Mouse (Mus musculus): ENCODE data around the gene Apoh. TPM values are rescaled to one million over a fixed set of nuclear protein-coding genes. Genes with fewer than 3 reads are reported as not detected.

Apoh gene
- polyA plus RNA-seq, 1 experiment, result 2.3 TPM

DNA sequence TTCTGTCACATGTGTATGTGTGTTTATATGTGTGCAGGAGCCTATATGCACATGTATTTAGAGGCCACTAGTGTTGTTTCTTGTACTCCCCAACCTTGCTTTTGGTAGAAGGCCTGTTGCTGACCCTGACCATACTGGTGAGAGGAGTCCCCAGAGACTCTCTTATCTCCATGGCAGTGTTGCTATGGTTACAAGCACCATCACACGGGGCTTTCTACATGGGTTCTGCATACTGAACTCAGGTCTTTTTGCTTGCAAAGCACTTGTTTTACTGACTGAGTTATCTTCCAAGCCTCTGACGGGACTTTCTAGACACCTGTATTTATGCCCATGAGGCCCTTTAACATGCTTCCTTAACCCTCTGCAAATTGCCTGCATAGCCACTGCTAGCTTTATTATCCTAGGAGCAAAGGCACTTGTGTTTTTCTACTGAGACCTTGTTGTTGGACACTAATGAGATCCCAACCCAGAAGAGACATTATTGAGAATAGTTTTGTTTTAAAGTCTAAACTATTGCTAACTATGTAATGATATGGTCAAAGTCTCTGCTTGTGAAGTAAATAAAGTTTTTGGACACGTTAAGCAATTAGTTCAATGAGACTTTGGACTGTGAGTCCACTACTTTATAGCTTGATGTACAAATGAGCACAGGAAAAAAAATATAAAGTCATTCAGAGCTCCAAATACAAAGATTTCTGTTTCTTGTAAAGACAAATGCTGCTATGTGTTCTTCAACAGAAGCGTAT, 41.9 kb downstream of the Apoh start:
- Histone ChIP-seq H3K27ac (replicated peaks; ENCODE audit: low read depth, low read length) (no peak overlapping the region), H3K4me1 (ENCODE audit: control insufficient read depth, insufficient read depth, insufficient read length, low read length) (no peaks in the 10 kb centered on the region), H3K4me3 (ENCODE audit: insufficient read depth, low read depth, low read length) (no peak overlapping the region)

DNA sequence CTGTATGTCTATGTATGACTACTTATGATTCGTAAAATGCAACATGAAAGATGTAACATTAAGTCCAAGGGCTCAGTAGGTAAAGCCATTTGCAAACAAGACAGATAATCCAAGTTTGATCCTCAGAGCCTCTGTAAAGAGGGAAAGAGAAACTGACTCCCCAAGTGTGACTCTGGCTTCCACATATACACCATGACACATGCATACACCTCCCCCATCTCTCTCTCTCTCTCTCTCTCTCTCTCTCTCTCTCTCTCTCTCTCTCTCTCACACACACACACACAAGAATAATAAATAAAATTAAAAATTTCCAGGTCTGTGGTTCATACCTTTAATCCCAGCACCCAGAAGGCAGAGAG, 42.5 kb downstream of the Apoh start:
- Histone ChIP-seq H3K4me3 (ENCODE audit: insufficient read depth, low read depth, low read length) (no peak overlapping the region), H3K27ac (replicated peaks; ENCODE audit: low read depth, low read length) (no peak overlapping the region), H3K4me1 (ENCODE audit: control insufficient read depth, insufficient read depth, insufficient read length, low read length) (no peaks in the 10 kb centered on the region)

DNA sequence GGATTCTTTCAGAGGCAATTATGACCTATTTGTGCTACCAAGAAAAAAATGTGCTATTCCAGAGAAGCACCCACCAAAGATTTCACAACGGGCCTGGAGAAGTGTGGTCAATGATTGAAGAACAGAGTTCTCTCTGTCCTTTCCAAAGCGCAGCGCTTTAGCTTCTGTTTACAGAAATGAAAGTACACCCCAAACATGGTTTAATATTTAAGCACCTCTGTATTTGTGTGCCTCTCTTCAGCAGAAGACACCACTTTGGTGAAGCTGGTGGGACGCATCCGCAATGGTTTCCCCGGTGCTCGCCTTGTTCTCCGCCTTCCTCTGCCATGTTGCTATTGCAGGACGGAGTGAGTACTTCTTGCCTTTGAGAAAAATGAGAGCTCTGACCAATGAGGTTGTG, 51.9 kb downstream of the Apoh start:
- no peak overlapping the region for H3K27ac ChIP-seq (replicated peaks; ENCODE audit: low read depth, low read length)
- no peak overlapping the region for H3K4me3 ChIP-seq (ENCODE audit: insufficient read depth, low read depth, low read length)
- H3K4me1 ChIP-seq (ENCODE audit: control insufficient read depth, insufficient read depth, insufficient read length, low read length), result no peaks in the 10 kb centered on the region

DNA sequence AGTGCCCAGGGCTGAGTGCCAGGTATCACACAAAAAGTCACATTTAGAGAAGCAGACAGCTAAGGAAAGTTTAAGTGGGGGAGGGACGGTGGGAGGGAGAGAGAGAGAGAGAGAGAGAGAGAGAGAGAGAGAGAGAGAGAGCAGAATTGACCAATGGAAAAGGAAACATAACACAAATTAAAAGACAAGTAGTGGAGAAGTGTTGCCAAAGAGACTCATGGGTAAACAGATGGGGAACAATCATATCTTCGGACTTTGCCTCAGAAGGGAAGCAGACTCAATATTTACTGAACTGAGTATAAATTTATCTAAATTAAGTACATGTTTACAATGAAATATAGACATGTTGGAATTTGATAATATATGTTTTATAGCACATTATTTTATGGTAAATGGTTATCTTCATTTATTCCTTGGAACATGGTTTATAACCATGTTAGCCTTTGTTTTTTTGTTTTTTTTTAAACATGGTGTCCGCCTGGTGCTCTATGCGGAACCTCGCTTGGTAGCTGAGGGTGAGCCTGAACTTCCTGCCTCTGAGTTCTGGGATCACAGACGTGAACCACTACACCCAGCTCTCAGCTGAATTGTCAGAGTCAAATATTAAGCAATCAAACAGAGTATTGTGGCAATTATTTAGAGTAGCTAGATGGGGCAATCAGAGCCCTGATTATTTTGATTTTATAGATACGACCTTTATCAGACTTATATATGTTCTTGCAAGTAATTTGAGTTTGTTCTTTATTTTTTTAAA, 53.1 kb downstream of the Apoh start:
- no peak overlapping the region for H3K27ac ChIP-seq (replicated peaks; ENCODE audit: low read depth, low read length)
- H3K4me1 ChIP-seq (ENCODE audit: control insufficient read depth, insufficient read depth, insufficient read length, low read length), result no peaks in the 10 kb centered on the region
- no peak overlapping the region for H3K4me3 ChIP-seq (ENCODE audit: insufficient read depth, low read depth, low read length)

DNA sequence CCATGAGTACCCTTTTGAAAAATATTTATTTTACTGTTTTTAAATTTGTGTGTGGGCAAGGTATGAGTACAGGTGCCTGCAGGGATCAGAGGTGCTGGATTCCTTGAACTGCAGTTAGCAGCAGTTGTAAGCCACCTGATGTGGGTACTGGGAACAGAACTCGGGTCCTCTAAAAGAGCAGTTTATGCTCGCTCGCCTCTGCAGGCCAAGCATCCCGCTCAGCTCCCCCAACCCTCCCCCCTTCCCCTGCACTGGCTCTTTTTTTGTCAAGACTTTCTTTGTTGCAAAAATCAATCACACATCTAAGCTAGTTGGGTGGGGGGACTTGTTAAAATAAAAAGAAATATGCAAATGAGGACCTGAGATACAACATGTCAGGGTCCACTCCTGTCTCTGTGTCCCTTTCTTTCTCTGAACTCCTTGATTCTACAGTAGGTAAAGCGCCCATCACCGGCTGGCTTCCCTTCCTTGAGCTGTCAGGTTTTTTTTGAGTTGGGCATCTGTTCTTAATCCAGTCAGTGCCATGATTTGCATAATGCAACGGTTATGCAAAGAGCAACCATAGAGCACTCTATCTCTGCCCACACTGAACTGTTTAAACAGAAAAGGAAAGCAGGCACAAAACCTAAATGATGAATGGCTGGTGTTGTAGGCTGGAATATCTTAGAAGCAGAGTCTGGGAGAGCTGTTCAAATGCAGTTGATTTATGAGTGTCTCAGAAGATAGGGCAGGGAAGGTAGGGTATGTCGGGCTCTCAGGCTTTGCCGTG, 66.9 kb downstream of the Apoh start:
- Histone ChIP-seq H3K27ac (replicated peaks; ENCODE audit: low read depth, low read length) (no peak overlapping the region), H3K4me1 (ENCODE audit: control insufficient read depth, insufficient read depth, insufficient read length, low read length) (no peaks in the 10 kb centered on the region), H3K4me3 (ENCODE audit: insufficient read depth, low read depth, low read length) (no peak overlapping the region)

DNA sequence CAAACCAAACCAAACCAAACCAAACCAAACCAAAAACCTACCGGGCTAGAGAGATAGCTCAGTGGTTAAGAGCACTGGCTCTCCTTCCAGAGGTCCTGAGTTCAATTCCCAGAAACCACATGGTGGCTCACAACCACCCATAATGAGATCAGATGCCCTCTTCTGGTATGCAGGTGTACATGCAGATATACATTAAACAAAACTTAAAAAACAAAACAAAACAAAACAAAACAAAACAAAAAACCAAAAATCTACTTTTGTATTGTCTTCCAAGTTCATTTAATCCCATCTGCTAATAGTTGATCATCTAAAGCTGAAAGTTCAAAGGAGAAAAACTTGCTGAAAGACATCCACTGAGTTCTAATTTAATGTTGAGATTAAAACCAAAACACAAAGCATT, 73.2 kb downstream of the Apoh start:
- no peaks in the 10 kb centered on the region for H3K4me1 ChIP-seq (ENCODE audit: control insufficient read depth, insufficient read depth, insufficient read length, low read length)

DNA sequence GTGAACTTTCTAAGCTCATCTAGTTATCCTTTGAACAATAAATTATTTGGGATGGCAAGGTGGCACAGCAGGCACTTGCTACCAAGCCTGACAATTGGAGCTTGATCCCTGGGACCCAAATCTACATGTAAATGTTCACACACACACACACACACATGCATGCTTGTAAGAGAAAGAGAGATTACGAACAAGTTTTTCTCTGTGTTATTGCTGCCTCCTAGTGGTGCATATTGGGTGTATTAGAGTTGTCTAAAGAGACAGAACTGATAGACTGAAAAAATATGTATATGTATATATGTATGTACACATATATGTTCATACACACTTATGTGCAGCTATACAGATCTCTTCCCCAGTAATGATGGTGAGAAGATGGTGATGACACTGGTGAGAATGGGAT, 75.4 kb downstream of the Apoh start:
- no peak overlapping the region for H3K4me3 ChIP-seq (ENCODE audit: insufficient read depth, low read depth, low read length)
- H3K27ac ChIP-seq (replicated peaks; ENCODE audit: low read depth, low read length), result no peak overlapping the region
- H3K4me1 ChIP-seq (ENCODE audit: control insufficient read depth, insufficient read depth, insufficient read length, low read length), result no peaks in the 10 kb centered on the region

More for the DNA sequence above, 73.2 kb downstream of the Apoh start:
- Histone ChIP-seq H3K27ac (replicated peaks; ENCODE audit: low read depth, low read length) (no peak overlapping the region), H3K4me3 (ENCODE audit: insufficient read depth, low read depth, low read length) (no peak overlapping the region)

DNA sequence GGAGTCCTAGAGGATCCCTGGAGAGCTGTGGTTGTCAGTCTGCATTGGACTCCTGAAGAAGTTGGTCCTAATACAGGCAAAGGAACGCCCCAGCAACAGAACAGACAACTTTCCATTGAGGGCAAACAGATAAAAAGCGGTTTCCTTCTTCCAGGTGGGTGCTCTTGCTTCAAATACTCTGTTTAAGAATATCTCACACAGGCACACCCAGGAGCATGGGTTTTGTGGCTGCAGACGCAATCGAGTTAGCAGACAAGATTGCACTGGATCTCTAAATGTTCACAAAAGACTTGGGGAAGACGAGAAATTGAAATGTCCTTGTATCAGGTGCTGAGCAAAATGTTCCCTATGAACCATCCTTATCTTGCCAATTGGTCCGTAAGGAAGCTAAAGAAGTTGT, 76.1 kb downstream of the Apoh start:
- no peaks in the 10 kb centered on the region for H3K4me1 ChIP-seq (ENCODE audit: control insufficient read depth, insufficient read depth, insufficient read length, low read length)
- H3K4me3 ChIP-seq (ENCODE audit: insufficient read depth, low read depth, low read length), result no peak overlapping the region
- no peak overlapping the region for H3K27ac ChIP-seq (replicated peaks; ENCODE audit: low read depth, low read length)

DNA sequence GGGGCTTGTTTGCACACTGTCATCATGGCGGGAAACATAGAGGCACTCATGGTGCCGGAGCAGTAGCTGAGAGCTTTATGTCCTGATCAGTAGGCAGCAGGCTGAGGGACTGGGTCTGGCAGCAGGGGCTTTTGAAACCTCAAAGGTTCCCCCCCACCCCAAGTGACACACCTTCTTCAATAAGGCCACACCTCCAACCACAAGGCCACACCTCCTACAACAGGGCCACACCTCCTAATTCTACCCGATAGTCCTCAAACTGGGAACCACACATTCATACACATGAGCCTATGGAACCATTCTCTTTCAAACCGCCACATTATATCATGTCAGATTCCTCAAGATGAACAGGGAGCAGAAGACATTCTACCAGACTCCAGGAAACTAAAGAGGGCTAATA, 77.6 kb downstream of the Apoh start:
- Histone ChIP-seq H3K4me3 (ENCODE audit: insufficient read depth, low read depth, low read length) (no peak overlapping the region), H3K27ac (replicated peaks; ENCODE audit: low read depth, low read length) (no peak overlapping the region)

DNA sequence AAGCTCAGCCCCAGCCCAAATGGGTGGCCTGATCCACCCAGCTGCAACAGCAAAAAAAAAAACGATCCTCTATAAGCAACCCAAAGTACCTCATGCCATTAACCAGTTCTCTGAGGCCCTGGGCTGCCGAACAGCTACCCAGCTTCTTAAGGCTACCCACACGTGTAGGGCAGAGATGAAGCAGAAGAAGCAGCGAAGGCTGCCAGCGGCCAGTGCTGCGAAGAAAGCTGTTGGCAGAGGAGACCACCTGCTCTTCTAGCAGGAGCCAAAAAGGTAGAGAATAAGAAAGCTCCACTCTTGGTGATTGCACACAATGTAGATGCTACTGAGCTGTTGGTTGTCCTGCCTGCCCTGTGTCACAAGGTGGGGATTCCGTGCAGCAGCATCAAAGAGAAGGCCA, 80.1 kb downstream of the Apoh start:
- H3K27ac ChIP-seq (replicated peaks; ENCODE audit: low read depth, low read length), result no peak overlapping the region
- no peak overlapping the region for H3K4me3 ChIP-seq (ENCODE audit: insufficient read depth, low read depth, low read length)
- no peaks in the 10 kb centered on the region for H3K4me1 ChIP-seq (ENCODE audit: control insufficient read depth, insufficient read depth, insufficient read length, low read length)

More for the DNA sequence above, 77.6 kb downstream of the Apoh start:
- no peaks in the 10 kb centered on the region for H3K4me1 ChIP-seq (ENCODE audit: control insufficient read depth, insufficient read depth, insufficient read length, low read length)

DNA sequence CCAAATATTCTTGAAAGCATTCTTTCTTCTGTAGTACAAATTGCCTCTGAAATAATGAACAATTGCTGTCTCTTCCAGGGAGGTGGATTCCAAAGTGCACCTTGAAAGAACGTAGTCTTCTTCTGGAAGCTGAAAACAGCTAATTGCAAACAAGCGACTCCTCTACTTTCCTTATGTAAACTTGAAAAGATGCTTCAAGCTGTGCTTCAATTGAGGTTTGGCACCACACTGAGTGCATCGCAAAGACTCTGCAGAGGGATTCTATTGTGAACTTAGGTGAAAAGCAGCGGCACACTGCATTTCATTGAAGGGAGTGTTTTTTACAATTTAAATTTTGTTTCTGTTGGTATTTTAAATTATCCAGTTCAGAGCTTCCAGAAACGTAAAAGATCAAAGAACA, 81.0 kb downstream of the Apoh start:
- Histone ChIP-seq H3K27ac (replicated peaks; ENCODE audit: low read depth, low read length) (no peak overlapping the region), H3K4me1 (ENCODE audit: control insufficient read depth, insufficient read depth, insufficient read length, low read length) (no peaks in the 10 kb centered on the region), H3K4me3 (ENCODE audit: insufficient read depth, low read depth, low read length) (no peak overlapping the region)

DNA sequence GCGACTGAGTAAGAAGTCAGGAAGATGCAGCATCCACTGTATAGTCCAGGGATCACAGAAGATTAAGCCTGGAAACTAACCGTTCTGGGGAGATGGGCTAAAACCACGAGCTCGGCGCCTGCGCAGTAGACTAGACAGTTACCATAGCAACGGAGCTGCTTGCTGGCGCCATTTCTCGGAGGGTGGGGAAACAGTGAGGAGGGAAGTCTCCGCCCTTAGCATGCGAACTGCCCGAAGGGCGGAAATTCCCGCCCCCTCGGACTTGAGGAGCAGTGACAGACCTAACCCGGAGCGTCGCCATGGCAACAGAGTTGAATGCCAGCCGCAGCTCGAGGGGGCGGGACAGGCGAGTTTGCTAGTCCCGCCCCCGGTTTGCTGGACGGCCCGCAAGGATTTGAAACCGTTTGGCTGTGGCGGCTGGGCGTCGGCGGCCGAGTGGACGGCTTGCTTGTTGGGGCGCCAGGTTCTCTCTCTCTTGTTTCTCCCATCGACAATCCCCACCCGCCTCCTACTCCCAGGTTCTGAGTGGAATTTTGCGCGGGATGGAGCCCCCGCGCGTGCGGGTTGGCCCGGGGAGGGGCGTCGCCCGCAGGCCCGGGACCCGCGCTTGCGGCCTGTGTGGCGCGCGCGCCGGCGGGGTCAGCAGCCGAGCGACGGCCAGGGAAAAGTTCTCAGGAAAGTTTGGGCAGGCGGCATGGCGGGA, 81.9 kb downstream of the Apoh start, which contains the start of gene Cep112:
Cep112 (plus strand) TSS at position 304 of the 703 bp plus-strand sequence.
- Histone ChIP-seq H3K4me3 (ENCODE audit: insufficient read depth, low read depth, low read length) (peak within 1 kb of the TSS; percentile 63), H3K4me1 (ENCODE audit: control insufficient read depth, insufficient read depth, insufficient read length, low read length) (no peaks in the 10 kb centered on the region), H3K27ac (replicated peaks; ENCODE audit: low read depth, low read length) (no peak within 1 kb of the TSS)

DNA sequence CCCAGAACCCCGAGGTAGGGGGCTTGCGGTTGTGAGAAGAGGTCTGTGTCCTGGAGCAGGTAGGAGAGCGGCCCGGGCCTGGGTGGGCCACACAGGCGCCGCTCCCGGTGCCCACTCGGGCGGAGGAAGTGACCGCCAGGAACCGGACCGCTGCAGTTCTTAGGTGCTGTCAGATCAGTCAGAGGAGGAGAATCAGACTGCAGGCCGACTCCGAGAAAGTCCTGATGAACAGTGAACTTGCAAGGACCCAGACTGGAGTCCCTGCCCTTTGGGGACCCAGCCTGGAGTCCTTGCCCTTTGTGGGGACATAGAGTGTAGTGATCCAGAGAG, 82.4 kb downstream of the Apoh start:
- Histone ChIP-seq H3K4me3 (ENCODE audit: insufficient read depth, low read depth, low read length) (peak overlapping the region; percentile 63), H3K27ac (replicated peaks; ENCODE audit: low read depth, low read length) (no peak overlapping the region), H3K4me1 (ENCODE audit: control insufficient read depth, insufficient read depth, insufficient read length, low read length) (no peaks in the 10 kb centered on the region)

DNA sequence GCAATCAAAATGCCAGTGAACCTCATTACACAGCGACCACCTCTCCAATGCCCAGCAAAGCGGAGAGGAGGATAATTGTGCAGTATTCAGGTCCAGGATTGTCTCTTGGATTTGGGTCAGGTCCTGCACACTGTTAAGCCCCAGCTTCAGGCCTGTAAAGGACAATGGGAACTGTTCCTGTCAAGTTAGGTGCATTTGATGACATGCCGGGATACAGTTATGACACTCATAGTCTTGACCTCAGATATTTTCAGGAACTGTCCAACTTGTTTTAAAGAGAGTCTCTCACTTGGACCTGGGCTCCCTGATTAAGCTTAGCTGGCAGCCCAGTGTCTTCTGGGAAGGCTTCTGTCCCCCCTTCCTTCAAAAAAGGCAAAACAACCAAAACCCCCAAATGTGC, 82.9 kb downstream of the Apoh start:
- no peak overlapping the region for H3K4me3 ChIP-seq (ENCODE audit: insufficient read depth, low read depth, low read length)
- no peak overlapping the region for H3K27ac ChIP-seq (replicated peaks; ENCODE audit: low read depth, low read length)
- H3K4me1 ChIP-seq (ENCODE audit: control insufficient read depth, insufficient read depth, insufficient read length, low read length), result no peaks in the 10 kb centered on the region

DNA sequence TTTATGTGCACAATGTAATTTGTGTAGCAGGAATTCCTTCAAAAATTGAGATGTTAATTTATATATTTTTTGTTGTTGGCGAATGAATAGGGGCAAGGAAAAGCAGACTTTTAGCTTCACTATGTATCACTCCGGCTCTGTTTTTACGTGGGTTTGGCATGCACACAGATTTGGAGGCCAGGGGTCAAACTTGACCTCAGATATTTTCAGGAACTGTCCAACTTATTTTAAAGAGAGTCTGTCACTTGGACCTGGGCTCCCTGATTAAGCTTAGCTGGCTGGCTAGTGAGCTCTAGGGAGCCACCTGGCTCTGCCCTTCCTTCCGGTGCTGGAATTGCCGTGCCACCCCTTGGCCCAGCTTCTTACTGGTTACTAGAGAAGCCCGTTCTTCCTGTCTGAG, 84.0 kb downstream of the Apoh start:
- H3K27ac ChIP-seq (replicated peaks; ENCODE audit: low read depth, low read length), result no peak overlapping the region
- H3K4me1 ChIP-seq (ENCODE audit: control insufficient read depth, insufficient read depth, insufficient read length, low read length), result no peaks in the 10 kb centered on the region

More for the DNA sequence above, 84.0 kb downstream of the Apoh start:
- no peak overlapping the region for H3K4me3 ChIP-seq (ENCODE audit: insufficient read depth, low read depth, low read length)

All from brown adipose tissue, adult 24 weeks (tissue).